Mouse (Mus musculus) E14TG2a.4 (cell line): Measurements from ENCODE around the gene Fam193b.

Experiments
- CTCF ChIP-seq: conservative IDR thresholded peaks from 2 replicates; pipeline ENCODE4 v1.5.1; 2014; ENCODE audit warnings: low read length
- NANOG ChIP-seq: IDR thresholded peaks from 2 replicates; pipeline ENCODE4 v1.6.1; 2014; ENCODE audit warnings: borderline replicate concordance, low read length, mixed read lengths
- POU5F1 ChIP-seq: IDR thresholded peaks from 2 replicates; pipeline ENCODE4 v1.6.1; 2014; ENCODE audit warnings: low read length, borderline replicate concordance

GRCm38 (mm10) chr13:55567001-55567400 is 3.9 kb downstream of the Fam193b start:
- no peak for TF ChIP-seq CTCF
- TF ChIP-seq POU5F1 = no peak
- no peak for TF ChIP-seq NANOG
